In the genomic region with DNA sequence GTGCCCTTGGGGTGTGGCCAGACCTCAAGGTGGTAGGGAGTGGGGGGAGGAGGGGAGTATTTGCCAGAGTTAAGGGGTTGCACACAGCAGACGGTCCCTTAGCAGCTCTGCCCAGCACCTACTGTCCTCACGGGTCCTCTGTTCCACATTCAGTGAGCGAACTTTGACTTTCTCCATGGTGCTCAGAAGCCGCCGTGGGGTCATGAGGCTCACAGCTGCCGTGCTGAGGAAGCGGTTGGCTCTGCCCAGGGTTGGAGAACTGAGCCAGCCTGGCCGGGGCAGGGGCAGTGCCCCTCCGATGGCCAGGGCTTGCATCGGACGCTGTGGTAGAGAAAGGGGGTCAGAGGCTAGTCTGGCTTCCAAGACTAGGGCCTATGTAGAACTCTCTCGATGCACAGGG, we compare ENCODE assay signal across 27 mouse cellular contexts. TPM values are rescaled to one million over a fixed set of nuclear protein-coding genes. Genes with fewer than 3 reads are reported as not detected.
"Had no signal": no experiment of that assay in that cellular context is flagged by ENCODE, and none has a peak within 500 bp of the region (broad histone marks: within the 10 kb centered on the region; RNA-seq: fewer than 3 reads in every experiment).

No protein-coding gene starts in this region.

- ATAC-seq: midbrain, embryonic 15.5 days had no signal

- H3K4me3 ChIP-seq: kidney, embryonic 15.5 days; left cerebral cortex, adult 2 months; limb, embryonic 12.5 days; limb, embryonic 15.5 days; lung, embryonic 15.5 days; megakaryocyte, embryonic 14.5 days; midbrain, embryonic 10.5 days; midbrain, embryonic 15.5 days; neural tube, embryonic 12.5 days; stomach, embryonic 15.5 days had no signal

- H3K9ac ChIP-seq: kidney, embryonic 15.5 days; limb, embryonic 12.5 days; limb, embryonic 15.5 days; liver, embryonic 14.5 days; lung, embryonic 15.5 days; midbrain, embryonic 15.5 days; neural tube, embryonic 12.5 days; stomach, embryonic 15.5 days had no signal

- H3K9me3 ChIP-seq: kidney, embryonic 15.5 days; limb, embryonic 12.5 days; limb, embryonic 15.5 days; lung, embryonic 15.5 days; megakaryocyte, embryonic 14.5 days; midbrain, embryonic 10.5 days; midbrain, embryonic 15.5 days; neural tube, embryonic 12.5 days; stomach, embryonic 15.5 days had no signal

- H3K27me3 ChIP-seq: kidney, embryonic 15.5 days; limb, embryonic 12.5 days; limb, embryonic 15.5 days; lung, embryonic 15.5 days; megakaryocyte, embryonic 14.5 days; midbrain, embryonic 15.5 days; neural tube, embryonic 12.5 days; stomach, embryonic 15.5 days had no signal

- H3K4me1 ChIP-seq: kidney, embryonic 15.5 days; limb, embryonic 12.5 days; limb, embryonic 15.5 days; midbrain, embryonic 10.5 days; midbrain, embryonic 15.5 days; neural tube, embryonic 12.5 days had no signal

- H3K27ac ChIP-seq: kidney, embryonic 15.5 days; left cerebral cortex, adult 2 months; limb, embryonic 12.5 days; limb, embryonic 15.5 days; liver, embryonic 14.5 days; lung, embryonic 15.5 days; midbrain, embryonic 10.5 days; midbrain, embryonic 15.5 days; neural tube, embryonic 12.5 days; stomach, embryonic 15.5 days had no signal

- DNase-seq: kidney, adult 11 months; kidney, adult 8-10 months; kidney, postnatal 10 days; kidney, postnatal 36 days; layer of hippocampus, postnatal 36 days; left cerebral cortex, postnatal 4 days; lung, adult 18-20 months; lung, postnatal 10 days; lung, postnatal 36 days; spleen, adult 18-20 months; thymus, adult 2 months; thymus, postnatal 14 days; thymus, postnatal 4 days had no signal

- H3K4me2 ChIP-seq: kidney, embryonic 15.5 days; limb, embryonic 12.5 days; limb, embryonic 15.5 days; lung, embryonic 15.5 days; midbrain, embryonic 15.5 days; neural tube, embryonic 12.5 days; stomach, embryonic 15.5 days had no signal

RNA-seq across cellular contexts. Expression of gene Mst1, which starts 16.9 kb away (rescaled TPM):
- total RNA-seq: layer of hippocampus, adult 8-10 months; layer of hippocampus, postnatal 10 days; layer of hippocampus, postnatal 36 days; left cerebral cortex, adult 2 months; left cerebral cortex, postnatal 10 days; left cerebral cortex, postnatal 4 days had no signal
- polyA plus RNA-seq: midbrain, embryonic 15.5 days had no signal
